Mouse (Mus musculus): Measurements from ENCODE around the gene Fbxo17.

DNA sequence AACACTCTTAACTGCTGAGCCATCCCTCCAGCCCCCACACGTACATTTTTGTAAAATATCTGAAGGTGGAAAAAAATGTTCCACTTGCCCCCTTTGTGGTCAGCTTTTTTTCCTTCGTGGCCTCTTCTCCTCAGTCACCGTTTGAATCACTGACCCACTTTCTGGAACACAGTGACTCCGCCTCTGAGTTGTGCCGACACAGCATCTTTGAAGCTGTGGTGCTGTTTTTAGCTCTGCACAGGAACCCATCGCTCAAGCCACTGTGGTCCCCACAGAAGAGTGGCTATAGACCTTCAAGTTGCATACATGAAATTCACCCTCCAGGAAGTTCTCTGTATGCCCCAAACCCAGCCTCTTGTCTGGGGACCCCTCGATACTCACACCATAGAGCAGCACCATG lies 64.3 kb downstream of the Fbxo17 start:
- TF ChIP-seq CTCF (conservative IDR thresholded peaks at IDR 0.05; ENCODE audit: insufficient read depth, insufficient read length, low read depth, low read length) (no peak), POLR2A (IDR thresholded peaks at IDR 0.05; ENCODE audit: low read depth, low read length) (no peak)

Measured in kidney, adult 2 months (tissue).